Mouse (Mus musculus) liver, embryonic 14.5 days (tissue): ENCODE data around the gene Armh1.

Experiments
- CTCF ChIP-seq: IDR thresholded peaks from 2 replicates; pipeline ENCODE4 v1.5.1; 2016; ENCODE audit warnings: antibody characterized with exemption, low read depth, control low read depth
- EP300 ChIP-seq: IDR thresholded peaks from 2 replicates; pipeline ENCODE4 v1.6.1; 2016; ENCODE audit warnings: antibody characterized with exemption, low read depth

DNA sequence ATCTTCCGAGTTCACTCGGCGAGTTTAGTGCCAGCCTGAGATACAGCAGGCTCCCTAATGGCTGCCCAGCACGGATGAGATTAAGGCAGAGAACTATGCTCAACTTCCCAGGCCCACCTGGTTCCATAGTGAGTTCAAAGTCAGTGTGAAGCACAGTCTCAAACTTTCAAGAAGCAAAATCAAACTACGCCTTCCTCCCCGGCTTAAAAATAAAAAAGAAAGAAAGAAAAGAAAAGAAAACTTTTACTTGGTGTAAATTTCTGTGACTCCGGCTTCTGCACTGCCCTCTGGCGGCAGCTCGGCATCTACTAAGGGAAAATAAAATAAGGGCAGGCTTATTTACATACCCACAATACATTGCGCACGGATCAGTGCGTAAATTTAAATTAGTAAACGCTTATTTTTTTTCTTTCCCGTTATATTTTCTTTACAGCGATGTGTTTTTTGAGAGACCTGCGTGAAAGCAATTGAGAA lies 62.5 kb downstream of the Armh1 start:
- TF ChIP-seq CTCF (peak; percentile 85), EP300 (no peak)
